Mouse (Mus musculus) cerebellum, adult 8-10 months (tissue): ENCODE measurements around the gene Lcn10.
A peak's percentile ranks its signal among the peaks of the same experiment; 100 is the strongest.
"Not testable (repeated sequence)": the region's sequence is repeated elsewhere in the genome, so short reads cannot be mapped to it uniquely, and the experiment has no call there.

Experiments used
- DNase-seq: peaks from one replicate; pipeline ENCODE4 v3.0.0; 2022

Lcn10 gene

GRCm38 (mm10) chr2:25708121-25708520 is 25.6 kb downstream of the Lcn10 start:
- DNase-seq, result peak; percentile 30

GRCm38 (mm10) chr2:25709056-25709455 is 26.5 kb downstream of the Lcn10 start:
- DNase-seq, result not testable (repeated sequence)

DNA sequence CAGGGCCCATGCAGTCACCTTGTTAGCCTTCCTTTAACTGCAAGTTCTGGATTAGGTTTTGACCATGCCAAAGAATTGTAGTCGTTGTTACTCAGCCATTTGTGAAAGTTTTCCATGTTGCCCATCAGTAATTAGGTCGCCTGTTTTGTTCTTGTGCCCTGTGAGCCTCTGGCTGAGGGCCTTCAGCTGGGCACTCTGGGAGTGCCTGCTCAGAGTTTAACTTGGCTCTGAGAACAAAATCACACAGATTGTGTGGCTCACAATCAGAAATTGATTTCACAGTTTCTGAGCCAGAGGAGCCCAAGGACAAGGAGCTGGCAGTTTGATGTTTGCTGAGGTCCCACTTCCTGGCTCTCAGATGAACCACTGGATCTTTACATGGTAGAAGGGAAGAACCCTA is 27.3 kb downstream of the Lcn10 start:
- not testable (repeated sequence) for DNase-seq

GRCm38 (mm10) chr2:25711641-25712040 is 29.1 kb downstream of the Lcn10 start:
- not testable (repeated sequence) for DNase-seq

DNA sequence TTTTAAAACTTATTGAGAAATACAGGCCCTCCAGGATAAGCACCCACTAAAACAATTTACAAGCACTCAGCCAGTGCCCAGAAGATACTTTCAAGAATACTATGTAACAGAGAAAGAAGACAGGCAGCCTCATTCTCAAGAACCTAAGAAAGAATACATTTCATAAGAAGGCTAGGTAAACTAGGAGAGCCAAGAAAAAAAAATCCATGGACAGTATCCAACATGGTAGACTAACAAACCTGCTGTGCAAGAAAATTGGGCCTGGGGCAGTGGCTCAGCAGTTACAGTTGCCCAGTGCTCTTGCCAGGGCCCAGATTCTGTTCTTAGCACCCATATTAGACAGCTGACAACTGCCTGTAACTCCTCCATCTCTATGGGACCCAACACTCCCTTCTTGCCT is 34.7 kb downstream of the Lcn10 start:
- no peak for DNase-seq

DNA sequence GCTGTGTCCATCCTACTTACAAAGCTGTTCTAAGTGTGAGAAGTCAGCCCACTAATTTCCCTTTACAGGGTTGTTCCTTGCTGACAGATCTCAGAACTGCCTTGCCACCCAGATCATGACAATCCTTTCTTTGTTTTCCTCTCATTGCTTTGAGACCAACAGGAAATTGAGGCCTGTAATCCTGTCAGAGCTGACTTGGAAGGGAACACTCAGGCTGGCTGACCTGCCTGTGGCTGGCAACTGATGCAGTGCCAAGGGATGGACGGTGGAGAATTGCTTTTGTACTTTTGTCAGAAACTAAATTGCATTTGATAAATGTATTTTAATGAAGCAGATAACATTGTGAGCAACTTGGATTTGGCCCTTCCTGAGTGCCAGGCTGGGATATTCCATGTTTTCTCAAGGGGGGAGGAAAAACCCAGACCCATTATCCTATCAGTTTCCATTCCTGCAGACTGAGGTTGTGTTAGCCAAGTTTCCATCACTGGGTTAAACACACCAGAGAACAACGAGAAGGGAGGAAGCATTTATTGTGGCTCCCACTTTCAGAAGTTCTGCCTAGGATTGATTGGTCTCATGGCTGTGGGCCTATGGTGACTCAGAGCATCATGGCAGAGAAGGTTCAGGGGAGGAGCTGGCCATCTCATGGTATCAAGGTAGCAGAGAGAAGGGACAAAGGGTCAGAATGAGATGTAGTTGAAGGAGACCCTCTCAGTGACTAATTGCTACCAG is 50.8 kb downstream of the Lcn10 start:
- DNase-seq, result no peak
